Mouse (Mus musculus) right cerebral cortex, adult 18-20 months (tissue): ENCODE measurements around the gene March10.

ENCODE experiments used
- DNase-seq: peaks from one replicate; pipeline ENCODE4 v3.0.0; 2022; ENCODE audit warnings: mixed read lengths

Gene March10

GRCm38 (mm10) chr11:105349780-105350324, 106.7 kb downstream of the March10 start:
- no peak for DNase-seq

- no peak for DNase-seq
Measured at GRCm38 (mm10) chr11:105348495-105348982, 108.0 kb downstream of the March10 start.

GRCm38 (mm10) chr11:105347162-105348161, 109.1 kb downstream of the March10 start:
- DNase-seq, result peak; percentile 91

- no peak for DNase-seq
Measured at GRCm38 (mm10) chr11:105345284-105345683, 111.3 kb downstream of the March10 start.

GRCm38 (mm10) chr11:105338596-105339390, 117.7 kb downstream of the March10 start:
- no peak for DNase-seq

- DNase-seq, result no peak
Measured at GRCm38 (mm10) chr11:105333867-105334670, 122.5 kb downstream of the March10 start.

- DNase-seq, result peak; percentile 67
Measured at GRCm38 (mm10) chr11:105332468-105332867, 124.1 kb downstream of the March10 start.

- no peak for DNase-seq
Measured at GRCm38 (mm10) chr11:105331732-105332131, 124.8 kb downstream of the March10 start.

GRCm38 (mm10) chr11:105331129-105331528, 125.4 kb downstream of the March10 start:
- no peak for DNase-seq

- no peak for DNase-seq
Measured at GRCm38 (mm10) chr11:105329962-105330361, 126.6 kb downstream of the March10 start.

- no peak for DNase-seq
Measured at GRCm38 (mm10) chr11:105327101-105327500, 129.4 kb downstream of the March10 start.

- DNase-seq, result no peak
Measured at GRCm38 (mm10) chr11:105323530-105323929, 133.0 kb downstream of the March10 start.

GRCm38 (mm10) chr11:105321090-105321489, 135.4 kb downstream of the March10 start:
- DNase-seq, result no peak

GRCm38 (mm10) chr11:105317769-105318168, 138.8 kb downstream of the March10 start:
- DNase-seq, result no peak

- no peak for DNase-seq
Measured at GRCm38 (mm10) chr11:105316121-105316520, 140.4 kb downstream of the March10 start.

GRCm38 (mm10) chr11:105315296-105315695, 141.2 kb downstream of the March10 start:
- DNase-seq, result no peak

GRCm38 (mm10) chr11:105313633-105314014, 142.9 kb downstream of the March10 start:
- no peak for DNase-seq

- no peak for DNase-seq
Measured at GRCm38 (mm10) chr11:105312972-105313632, 143.4 kb downstream of the March10 start.

- peak; percentile 49 for DNase-seq
Measured at GRCm38 (mm10) chr11:105312311-105312942, 144.1 kb downstream of the March10 start.

GRCm38 (mm10) chr11:105311291-105311975, 145.1 kb downstream of the March10 start:
- DNase-seq, result peak; percentile 40
